ENCODE assay signal across 28 mouse cellular contexts in the genomic region with DNA sequence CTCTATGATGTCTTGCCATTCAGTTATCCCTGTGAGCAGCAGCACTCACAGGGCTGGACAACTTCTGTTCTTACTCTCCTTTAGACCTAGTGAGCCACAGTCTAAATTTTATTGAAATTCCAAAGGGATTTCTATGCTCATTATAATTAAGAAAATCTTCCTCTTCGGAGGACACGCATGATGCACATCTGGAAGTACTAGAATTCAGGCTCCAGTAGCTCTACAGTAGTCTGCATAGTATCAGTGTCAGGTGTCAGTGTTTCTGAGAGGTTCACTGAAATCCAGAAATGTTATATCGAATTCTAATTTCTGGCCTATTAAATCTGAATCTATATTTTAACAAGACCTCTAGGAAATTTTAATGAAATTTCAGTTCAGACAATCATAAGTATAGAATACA.
A peak's percentile ranks its signal among the peaks of the same experiment; 100 is the strongest.
DNase-seq lines count a peak whose midpoint lies in the region; ATAC-seq and TF ChIP-seq lines count a peak whose summit lies in the region.
"Had no signal": no experiment of that assay in that cellular context is flagged by ENCODE, and none has a peak within 500 bp of the region (broad histone marks: within the 10 kb centered on the region; RNA-seq: fewer than 3 reads in every experiment).

No protein-coding gene starts in this region.

- DNase-seq in hindbrain, embryonic 11.5 days (ENCODE audit: low spot score): peak; percentile 0
- DNase-seq in kidney, postnatal 0 days (ENCODE audit: low spot score): peak; percentile 0
- peak; percentile 4 for DNase-seq in embryo, embryonic 11 days
- peak; percentile 0 for DNase-seq in embryo, embryonic 9.5 days (ENCODE audit: extremely low spot score)
- DNase-seq: adrenal gland, adult 2 months; adrenal gland, postnatal 14 days; cerebellum, adult 11 months; cerebellum, adult 2 months; cerebellum, adult 9-11 months; cerebellum, postnatal 25 days; gastrocnemius, postnatal 25 days; heart, adult 18-20 months; heart, postnatal 10 days; heart, postnatal 36 days; kidney, adult 11 months; kidney, adult 8-10 months had no signal

- H3K27ac ChIP-seq in hindbrain, embryonic 11.5 days (ENCODE audit: low read depth, low read length): no peak overlapping the region
- no peak overlapping the region for H3K27ac ChIP-seq in hindbrain, embryonic 13.5 days
- no peak overlapping the region for H3K27ac ChIP-seq in kidney, postnatal 0 days
- H3K27ac ChIP-seq in kidney, embryonic 15.5 days: no peak overlapping the region
- H3K27ac ChIP-seq: embryonic facial prominence, embryonic 12.5 days; forebrain, embryonic 13.5 days; heart, embryonic 15.5 days; hindbrain, embryonic 10.5 days; intestine, embryonic 15.5 days had no signal

- ATAC-seq in hindbrain, embryonic 11.5 days (ENCODE audit: low FRiP score): no peak
- ATAC-seq in hindbrain, embryonic 13.5 days (ENCODE audit: low FRiP score): no peak
- no peak for ATAC-seq in kidney, postnatal 0 days (replicated peaks; ENCODE audit: low FRiP score, low read depth)
- no peak for ATAC-seq in kidney, embryonic 15.5 days (replicated peaks; ENCODE audit: low FRiP score)
- ATAC-seq in frontal cortex, adult (ENCODE audit: low TSS enrichment): no peak
- ATAC-seq: CD4-positive, CD25-positive, alpha-beta regulatory T cell, adult 4 months; forebrain, embryonic 13.5 days; forebrain, embryonic 16.5 days; intestine, embryonic 15.5 days had no signal

- no peak overlapping the region for H3K9ac ChIP-seq in hindbrain, embryonic 11.5 days (ENCODE audit: low read depth, low read length)
- no peak overlapping the region for H3K9ac ChIP-seq in hindbrain, embryonic 13.5 days
- no peak overlapping the region for H3K9ac ChIP-seq in kidney, postnatal 0 days (ENCODE audit: low read depth, low read length)
- H3K9ac ChIP-seq in kidney, embryonic 15.5 days: no peak overlapping the region
- H3K9ac ChIP-seq: embryonic facial prominence, embryonic 12.5 days; forebrain, embryonic 13.5 days; heart, embryonic 12.5 days; heart, embryonic 15.5 days; intestine, embryonic 15.5 days had no signal

- TF ChIP-seq CTCF in kidney, postnatal 0 days (IDR thresholded peaks at IDR 0.05; ENCODE audit: low read depth): no peak

- no peak overlapping the region for H3K4me3 ChIP-seq in hindbrain, embryonic 11.5 days (ENCODE audit: low read depth, low read length)
- H3K4me3 ChIP-seq in hindbrain, embryonic 13.5 days: no peak overlapping the region
- no peak overlapping the region for H3K4me3 ChIP-seq in kidney, postnatal 0 days (replicated peaks; ENCODE audit: low read depth, low read length)
- no peak overlapping the region for H3K4me3 ChIP-seq in kidney, embryonic 15.5 days (replicated peaks)
- H3K4me3 ChIP-seq: embryonic facial prominence, embryonic 12.5 days; erythroblast, embryonic 14.5 days; forebrain, embryonic 13.5 days; heart, embryonic 12.5 days; heart, embryonic 15.5 days; hindbrain, embryonic 10.5 days; intestine, embryonic 15.5 days had no signal

- 81% methylated on average over 3 of the region's 3 CpGs for WGBS in hindbrain, embryonic 11.5 days
- 82% methylated on average over 3 of the region's 3 CpGs for WGBS in hindbrain, embryonic 13.5 days
- WGBS in kidney, postnatal 0 days: 70% methylated on average over 3 of the region's 3 CpGs
- 79% methylated on average over 3 of the region's 3 CpGs for WGBS in kidney, embryonic 15.5 days

- H3K4me2 ChIP-seq in hindbrain, embryonic 11.5 days (replicated peaks; ENCODE audit: low read depth, low read length): no peak overlapping the region
- no peak overlapping the region for H3K4me2 ChIP-seq in hindbrain, embryonic 13.5 days
- no peak overlapping the region for H3K4me2 ChIP-seq in kidney, postnatal 0 days (ENCODE audit: low read length)
- no peak overlapping the region for H3K4me2 ChIP-seq in kidney, embryonic 15.5 days
- H3K4me2 ChIP-seq: embryonic facial prominence, embryonic 12.5 days; forebrain, embryonic 13.5 days; heart, embryonic 12.5 days; heart, embryonic 15.5 days; intestine, embryonic 15.5 days had no signal

- H3K36me3 ChIP-seq in hindbrain, embryonic 11.5 days (ENCODE audit: control insufficient read depth, insufficient read depth, low read length): no peaks in the 10 kb centered on the region
- H3K36me3 ChIP-seq in hindbrain, embryonic 13.5 days: no peaks in the 10 kb centered on the region
- no peaks in the 10 kb centered on the region for H3K36me3 ChIP-seq in kidney, postnatal 0 days (ENCODE audit: insufficient read depth, low read length)
- H3K36me3 ChIP-seq in kidney, embryonic 15.5 days: no peaks in the 10 kb centered on the region
- H3K36me3 ChIP-seq: embryonic facial prominence, embryonic 12.5 days; heart, embryonic 12.5 days; heart, embryonic 15.5 days; hindbrain, embryonic 10.5 days; intestine, embryonic 15.5 days had no signal

- no peaks in the 10 kb centered on the region for H3K9me3 ChIP-seq in hindbrain, embryonic 11.5 days (ENCODE audit: control insufficient read depth, low read length)
- no peaks in the 10 kb centered on the region for H3K9me3 ChIP-seq in hindbrain, embryonic 13.5 days
- no peaks in the 10 kb centered on the region for H3K9me3 ChIP-seq in kidney, postnatal 0 days (replicated peaks; ENCODE audit: low read length)
- H3K9me3 ChIP-seq in kidney, embryonic 15.5 days (replicated peaks): no peaks in the 10 kb centered on the region
- H3K9me3 ChIP-seq: embryonic facial prominence, embryonic 12.5 days; forebrain, embryonic 13.5 days; heart, embryonic 12.5 days; heart, embryonic 15.5 days; hindbrain, embryonic 10.5 days; intestine, embryonic 15.5 days had no signal

- no peaks in the 10 kb centered on the region for H3K27me3 ChIP-seq in hindbrain, embryonic 11.5 days (ENCODE audit: control insufficient read depth, insufficient read depth, low read length)
- no peaks in the 10 kb centered on the region for H3K27me3 ChIP-seq in hindbrain, embryonic 13.5 days
- H3K27me3 ChIP-seq in kidney, postnatal 0 days (ENCODE audit: insufficient read depth, low read length): no peaks in the 10 kb centered on the region
- H3K27me3 ChIP-seq in kidney, embryonic 15.5 days: no peaks in the 10 kb centered on the region
- H3K27me3 ChIP-seq: embryonic facial prominence, embryonic 12.5 days; forebrain, embryonic 13.5 days; heart, embryonic 12.5 days; heart, embryonic 15.5 days; intestine, embryonic 15.5 days had no signal

- H3K4me1 ChIP-seq in hindbrain, embryonic 11.5 days (replicated peaks; ENCODE audit: control insufficient read depth, insufficient read depth, low read length): no peaks in the 10 kb centered on the region
- H3K4me1 ChIP-seq in hindbrain, embryonic 13.5 days (replicated peaks): no peaks in the 10 kb centered on the region
- no peaks in the 10 kb centered on the region for H3K4me1 ChIP-seq in kidney, postnatal 0 days (replicated peaks; ENCODE audit: insufficient read depth, low read length)
- no peaks in the 10 kb centered on the region for H3K4me1 ChIP-seq in kidney, embryonic 15.5 days
- H3K4me1 ChIP-seq: embryonic facial prominence, embryonic 12.5 days; forebrain, embryonic 13.5 days; heart, embryonic 12.5 days; heart, embryonic 15.5 days; hindbrain, embryonic 10.5 days; intestine, embryonic 15.5 days had no signal
